Mouse (Mus musculus): ENCODE data around the gene Gimap4. TPM values are rescaled to one million over a fixed set of nuclear protein-coding genes. Genes with fewer than 3 reads are reported as not detected.
A peak's percentile ranks its signal among the peaks of the same experiment; 100 is the strongest.

Gene Gimap4
- polyA plus RNA-seq, 1 experiment from 2014 or later: 86.0 TPM

DNA sequence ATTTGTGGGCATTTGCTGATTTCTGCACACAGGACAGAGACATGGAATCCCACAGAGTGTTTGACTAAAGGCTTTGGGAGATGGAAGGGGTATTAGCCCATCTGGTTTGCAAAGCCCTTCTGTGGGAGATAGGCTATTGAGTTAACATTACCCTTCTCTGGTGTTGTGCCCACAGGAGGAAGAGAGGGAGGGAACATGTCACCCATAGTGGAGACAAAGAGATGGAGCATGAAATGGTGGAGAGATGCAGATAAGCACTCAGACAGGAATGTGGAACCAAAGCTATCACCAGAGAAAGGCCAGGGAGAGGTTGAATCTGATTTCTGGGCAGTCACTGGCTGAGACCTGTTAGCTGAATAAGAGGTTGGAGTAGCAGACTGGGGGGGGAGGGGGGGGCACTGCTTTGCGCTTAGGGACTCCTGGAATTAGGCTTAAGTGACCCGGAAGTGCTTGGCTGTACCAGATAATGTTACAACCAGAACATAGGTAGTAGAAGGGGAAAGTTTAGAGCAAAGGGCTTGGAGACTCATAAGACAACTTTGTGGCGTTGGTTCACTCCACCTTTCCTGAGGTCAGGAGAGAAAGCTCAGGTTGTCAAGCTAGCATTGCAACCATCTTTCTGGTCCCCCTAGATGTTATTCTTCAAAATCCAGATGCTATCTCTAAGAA, 56.3 kb downstream of the Gimap4 start:
- H3K27ac ChIP-seq (ENCODE audit: low read length): peak overlapping the region; percentile 84
- peaks cover 17% of the 10 kb centered on the region for H3K4me1 ChIP-seq (ENCODE audit: insufficient read depth, low read length)
- H3K36me3 ChIP-seq (ENCODE audit: insufficient read depth, low read length): no peaks in the 10 kb centered on the region
- peaks cover 11% of the 10 kb centered on the region for H3K27me3 ChIP-seq (ENCODE audit: insufficient read depth, low read length)
- H3K9me3 ChIP-seq (ENCODE audit: low read length): no peaks in the 10 kb centered on the region
- H3K9ac ChIP-seq (replicated peaks; ENCODE audit: low read length): peak overlapping the region; percentile 2; the same call in 1 of the 2 replicates
- WGBS: 61% methylated on average over 3 of the region's 3 CpGs
- H3K4me2 ChIP-seq (replicated peaks; ENCODE audit: low read depth, low read length): peak overlapping the region; percentile 90
- H3K4me3 ChIP-seq (ENCODE audit: low read length): peak overlapping the region; percentile 35
- no peak for ATAC-seq (ENCODE audit: low FRiP score, low TSS enrichment)

DNA sequence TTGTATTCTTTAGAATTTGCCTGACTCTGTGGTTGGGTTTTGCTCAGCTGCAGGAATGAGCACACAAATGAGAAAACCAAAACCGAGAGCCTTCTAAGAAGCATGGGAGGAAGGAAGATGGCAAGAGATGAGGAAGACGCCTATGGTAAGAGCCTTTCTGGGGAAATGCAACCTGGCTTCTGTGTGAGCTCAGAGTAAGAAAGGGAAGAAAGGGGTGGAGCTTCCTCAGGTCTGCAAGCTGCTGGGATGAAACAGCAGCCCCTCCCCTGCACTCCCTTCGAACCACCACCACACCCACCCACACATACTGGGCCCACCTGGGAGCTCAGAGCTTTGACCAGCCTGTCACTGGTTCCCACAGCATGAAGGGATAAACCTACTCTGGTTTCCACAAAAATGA, 56.9 kb downstream of the Gimap4 start:
- Histone ChIP-seq H3K9ac (replicated peaks; ENCODE audit: low read length) (no peak overlapping the region; the same call in 1 of the 2 replicates), H3K4me3 (ENCODE audit: low read length) (no peak overlapping the region), H3K27ac (ENCODE audit: low read length) (peak overlapping the region; percentile 84), H3K9me3 (ENCODE audit: low read length) (no peaks in the 10 kb centered on the region), H3K27me3 (ENCODE audit: insufficient read depth, low read length) (peaks cover 11% of the 10 kb centered on the region), H3K4me2 (replicated peaks; ENCODE audit: low read depth, low read length) (peak overlapping the region; percentile 90), H3K36me3 (ENCODE audit: insufficient read depth, low read length) (no peaks in the 10 kb centered on the region), H3K4me1 (ENCODE audit: insufficient read depth, low read length) (peaks cover 17% of the 10 kb centered on the region)
- peak; percentile 59; the same call in 1 of the 2 replicates for ATAC-seq (ENCODE audit: low FRiP score, low TSS enrichment)
- WGBS: 16% methylated on average over 3 of the region's 3 CpGs

Other genes with a start within 250 kb of the Gimap4 start
- 32.0 and 33.9 TPM in 2 replicates for gene Zfp467, start 238.7 kb upstream of the Gimap4 start, polyA plus RNA-seq (2015; fragmentation: Nextera tagmentation; extraction: Ambion mirVana)
- gene Sspo, start 236.3 kb upstream of the Gimap4 start, polyA plus RNA-seq (2015; fragmentation: Nextera tagmentation; extraction: Ambion mirVana): 0.36 and 0.97 TPM in 2 replicates
- gene Atp6v0e2, start 146.9 kb upstream of the Gimap4 start, polyA plus RNA-seq (2015; fragmentation: Nextera tagmentation; extraction: Ambion mirVana): 32.7 and 33.8 TPM in 2 replicates
- 14.3 and 14.5 TPM in 2 replicates for gene Lrrc61, start 129.8 kb upstream of the Gimap4 start, polyA plus RNA-seq (2015; fragmentation: Nextera tagmentation; extraction: Ambion mirVana)
- 64.5 and 76.1 TPM in 2 replicates for gene Rarres2, start 111.8 kb upstream of the Gimap4 start, polyA plus RNA-seq (2015; fragmentation: Nextera tagmentation; extraction: Ambion mirVana)
- gene Gm45021, start 94.9 kb upstream of the Gimap4 start, polyA plus RNA-seq (2015; fragmentation: Nextera tagmentation; extraction: Ambion mirVana): not detected in 2 replicates
- 52.9 and 59.3 TPM in 2 replicates for gene Repin1, start 90.7 kb upstream of the Gimap4 start, polyA plus RNA-seq (2015; fragmentation: Nextera tagmentation; extraction: Ambion mirVana)
- gene Gm44965, start 90.6 kb upstream of the Gimap4 start, polyA plus RNA-seq (2015; fragmentation: Nextera tagmentation; extraction: Ambion mirVana): 0.69 TPM in 1 of 2 replicates, not detected in the other
- gene Zfp775, start 82.5 kb upstream of the Gimap4 start, polyA plus RNA-seq (2015; fragmentation: Nextera tagmentation; extraction: Ambion mirVana): 7.5 and 9.3 TPM in 2 replicates
- 4.3 and 5.4 TPM in 2 replicates for gene AI854703, start 57.8 kb upstream of the Gimap4 start, polyA plus RNA-seq (2015; fragmentation: Nextera tagmentation; extraction: Ambion mirVana)
- 3.5 TPM in 2 replicates for gene Gimap8, start 37.3 kb upstream of the Gimap4 start, polyA plus RNA-seq (2015; fragmentation: Nextera tagmentation; extraction: Ambion mirVana)
- 12.7 and 14.8 TPM in 2 replicates for gene Gimap9, start 8.4 kb upstream of the Gimap4 start, polyA plus RNA-seq (2015; fragmentation: Nextera tagmentation; extraction: Ambion mirVana)
- gene Gimap6, start 23.7 kb downstream of the Gimap4 start, polyA plus RNA-seq (2015; fragmentation: Nextera tagmentation; extraction: Ambion mirVana): 59.4 and 67.3 TPM in 2 replicates
- gene Gm28053, start 34.1 kb downstream of the Gimap4 start, polyA plus RNA-seq (2015; fragmentation: Nextera tagmentation; extraction: Ambion mirVana): 1.4 and 2.4 TPM in 2 replicates
- not detected in 2 replicates for gene Gimap7, start 34.1 kb downstream of the Gimap4 start, polyA plus RNA-seq (2015; fragmentation: Nextera tagmentation; extraction: Ambion mirVana)
- gene Gimap1, start 54.5 kb downstream of the Gimap4 start, polyA plus RNA-seq (2015; fragmentation: Nextera tagmentation; extraction: Ambion mirVana): 39.5 and 43.2 TPM in 2 replicates
- 18.0 and 19.9 TPM in 2 replicates for gene Gimap5, start 61.6 kb downstream of the Gimap4 start, polyA plus RNA-seq (2015; fragmentation: Nextera tagmentation; extraction: Ambion mirVana)
- 0.19 TPM in 1 of 2 replicates, not detected in the other for gene Gimap3, start 86.3 kb downstream of the Gimap4 start, polyA plus RNA-seq (2015; fragmentation: Nextera tagmentation; extraction: Ambion mirVana)
- 194 and 227 TPM in 2 replicates for gene Tmem176a, start 156.4 kb downstream of the Gimap4 start, polyA plus RNA-seq (2015; fragmentation: Nextera tagmentation; extraction: Ambion mirVana)
- 479 and 496 TPM in 2 replicates for gene Tmem176b, start 156.9 kb downstream of the Gimap4 start, polyA plus RNA-seq (2015; fragmentation: Nextera tagmentation; extraction: Ambion mirVana)
- gene Aoc1, start 188.3 kb downstream of the Gimap4 start, polyA plus RNA-seq (2015; fragmentation: Nextera tagmentation; extraction: Ambion mirVana): 4.7 and 6.0 TPM in 2 replicates
- not detected in 2 replicates for gene 1600015I10Rik, start 245.3 kb downstream of the Gimap4 start, polyA plus RNA-seq (2015; fragmentation: Nextera tagmentation; extraction: Ambion mirVana)